Mouse (Mus musculus) ES-E14 (cell line): ENCODE data around the gene Exoc4. TPM values are rescaled to one million over a fixed set of nuclear protein-coding genes. Genes with fewer than 3 reads are reported as not detected.

ENCODE experiments used
- DNase-seq: peaks from one replicate; pipeline ENCODE4 v3.0.0-alpha.2; 2013; ENCODE audit warnings: low read depth, low spot score
- H3K27ac ChIP-seq: 2 replicates; pipeline ENCODE4 v1.5.1; 2012; ENCODE audit warnings: low read depth, mild to moderate bottlenecking, low read length, moderate library complexity, mixed read lengths; ENCODE audit not compliant: poor library complexity, insufficient read depth, severe bottlenecking
- H3K36me3 ChIP-seq: 2 replicates; pipeline ENCODE4 v1.6.1; 2012; ENCODE audit warnings: mild to moderate bottlenecking, low read length, moderate library complexity, mixed read lengths; ENCODE audit not compliant: control insufficient read depth, poor library complexity, insufficient read depth, severe bottlenecking
- H3K4me1 ChIP-seq, 2 experiments: fragments of 150-350 bp in 1 of 2; sonication (generic) in 1 of 2; 2 replicates each; pipeline ENCODE4 v1.6.1; 2012; ENCODE audit warnings: low read length in 2 of 2, mild to moderate bottlenecking in 1 of 2, mixed read lengths in 1 of 2; ENCODE audit not compliant: control insufficient read depth in 2 of 2, insufficient read depth in 2 of 2, poor library complexity in 1 of 2
- H3K4me3 ChIP-seq, 2 experiments: fragments of 150-350 bp in 1 of 2; sonication (generic) in 1 of 2; 2 replicates each; pipeline ENCODE4 v1.5.1; 2012; ENCODE audit warnings: low read length in 2 of 2, low read depth in 1 of 2, mild to moderate bottlenecking in 1 of 2, mixed read lengths in 1 of 2; ENCODE audit not compliant: insufficient read depth in 1 of 2, poor library complexity in 1 of 2, severe bottlenecking in 1 of 2
- H3K9ac ChIP-seq: 2 replicates; pipeline ENCODE4 v1.6.1; 2012; ENCODE audit warnings: low read depth, mild to moderate bottlenecking, low read length, mixed read lengths; ENCODE audit not compliant: poor library complexity, insufficient read depth, severe bottlenecking
- H3K9me3 ChIP-seq: fragments of 150-350 bp; sonication (generic); 2 replicates; pipeline ENCODE4 v1.6.1; 2012; ENCODE audit warnings: low read depth, mild to moderate bottlenecking, low read length; ENCODE audit not compliant: control insufficient read depth, insufficient read depth
- CHD2 ChIP-seq: IDR thresholded peaks from 2 replicates; pipeline ENCODE4 v1.6.1; 2014; ENCODE audit warnings: mild to moderate bottlenecking, low read depth, low read length, inconsistent platforms
- HCFC1 ChIP-seq: IDR thresholded peaks from 2 replicates; pipeline ENCODE4 v1.6.1; 2012; ENCODE audit warnings: low read length, inconsistent platforms, borderline replicate concordance; ENCODE audit not compliant: insufficient read depth
- MAFK ChIP-seq: IDR thresholded peaks from 2 replicates; pipeline ENCODE4 v1.6.1; 2014; ENCODE audit warnings: mild to moderate bottlenecking, low read depth, low read length, inconsistent platforms; ENCODE audit not compliant: insufficient read depth
- ZC3H11A ChIP-seq: IDR thresholded peaks from 2 replicates; pipeline ENCODE4 v1.6.1; 2012; ENCODE audit warnings: low read depth, mild to moderate bottlenecking, inconsistent platforms, low read length, borderline replicate concordance
- ZNF384 ChIP-seq: IDR thresholded peaks from 2 replicates; pipeline ENCODE4 v1.6.1; 2012; ENCODE audit warnings: low read depth, low read length, inconsistent platforms
- in situ Hi-C, 2 experiments: fragments of 600-800 bp; cut with MboI; formaldehyde crosslinking; loops; one replicate each; pipeline ENCODE4 v1.15.1; 2025; ENCODE audit warnings: low sequenced_read_pairs in 2 of 2, inconsistent platforms in 1 of 2; ENCODE audit not compliant: unreplicated experiment in 2 of 2
- total RNA-seq: library from RNA; depleted of rRNA; stranded (reverse); fragments of 300-350 nt; gene quantifications from 2 replicates; pipeline ENCODE4 v1.2.3, GENCODE M21; 2012

The Exoc4 gene
- total RNA-seq, 1 experiment: 99.3 TPM

DNA sequence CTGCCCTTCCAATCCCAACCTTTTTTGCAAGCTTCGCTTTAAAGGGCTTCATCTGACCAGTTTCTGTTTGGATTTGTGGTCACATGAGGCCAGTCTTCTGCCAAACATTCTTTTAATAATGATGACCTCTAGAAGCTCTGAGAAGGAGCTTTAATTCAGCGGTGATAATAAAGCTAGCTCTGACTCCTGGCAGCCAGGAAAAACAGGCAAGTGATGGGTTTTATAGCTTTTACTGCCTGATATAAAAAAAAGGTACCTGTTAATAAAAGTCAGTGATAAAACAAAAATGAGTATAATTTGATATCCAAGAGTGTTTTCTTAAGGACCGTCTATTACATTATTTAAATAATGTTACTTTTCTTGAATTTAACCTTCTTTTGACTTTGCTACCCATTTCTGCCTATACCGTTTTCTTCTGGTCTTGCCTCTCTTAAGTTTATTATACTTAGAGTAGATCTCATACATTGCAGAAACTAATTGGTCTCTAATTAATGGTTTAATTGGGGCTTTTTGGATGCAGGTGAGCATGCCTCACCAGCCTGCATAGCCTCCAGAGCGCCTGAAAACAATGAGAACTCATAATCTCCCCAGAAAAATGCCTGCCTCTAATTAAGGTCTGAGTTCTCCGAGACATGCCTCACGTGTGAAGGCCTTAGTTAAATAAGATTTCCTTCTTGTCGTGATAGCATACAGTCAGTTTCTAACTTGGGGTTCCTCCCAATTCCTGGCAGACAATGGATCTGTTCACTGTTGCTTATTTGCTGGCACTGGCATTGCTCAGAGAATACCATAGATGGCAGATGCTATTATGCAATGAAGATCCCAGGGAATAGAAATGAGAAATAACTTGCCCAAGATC lies 681.4 kb downstream of the Exoc4 start:
- no peak overlapping the region for H3K27ac ChIP-seq
- TF ChIP-seq CHD2 (no peak), MAFK (no peak), ZC3H11A (no peak), ZNF384 (no peak), HCFC1 (no peak)
- H3K36me3 ChIP-seq: no peaks in the 10 kb centered on the region
- no peaks in the 10 kb centered on the region for H3K4me1 ChIP-seq
- H3K9me3 ChIP-seq: no peaks in the 10 kb centered on the region
- H3K4me3 ChIP-seq: no peak overlapping the region
- in situ Hi-C loops: no loop called here
- DNase-seq: no peak
- H3K9ac ChIP-seq: no peak overlapping the region

DNA sequence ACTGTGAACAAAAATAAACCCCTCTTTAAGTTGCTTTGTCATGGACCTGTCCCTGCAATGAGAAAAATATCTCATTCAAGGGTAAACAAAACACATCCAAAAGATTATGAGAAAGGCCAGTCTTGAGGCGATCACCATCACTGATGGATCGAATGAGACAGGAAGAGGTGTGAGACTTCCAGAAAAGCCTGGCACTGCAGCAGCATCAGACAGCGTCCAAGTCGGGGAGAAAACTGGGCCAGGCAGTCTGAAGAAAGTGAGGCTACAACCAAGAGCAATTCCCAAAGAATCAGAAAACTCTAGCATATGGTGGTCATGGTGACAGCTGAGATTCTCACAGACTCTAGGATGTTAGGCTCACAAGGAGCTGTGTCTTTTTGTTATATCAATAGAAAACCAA lies 689.0 kb downstream of the Exoc4 start:
- TF ChIP-seq ZC3H11A (no peak), ZNF384 (no peak)
- DNase-seq: no peak
- Histone ChIP-seq H3K9me3 (no peaks in the 10 kb centered on the region), H3K9ac (no peak overlapping the region), H3K4me1 (no peaks in the 10 kb centered on the region), H3K36me3 (no peaks in the 10 kb centered on the region), H3K4me3 (no peak overlapping the region), H3K27ac (no peak overlapping the region)
- in situ Hi-C loops: no loop called here

- TF ChIP-seq ZC3H11A (no peak), CHD2 (no peak), HCFC1 (no peak), MAFK (no peak), ZNF384 (no peak)
- Histone ChIP-seq H3K27ac (no peak overlapping the region), H3K4me1 (no peaks in the 10 kb centered on the region), H3K36me3 (no peaks in the 10 kb centered on the region), H3K4me3 (no peak overlapping the region), H3K9me3 (no peaks in the 10 kb centered on the region), H3K9ac (no peak overlapping the region)
- DNase-seq: no peak
- in situ Hi-C loops: no loop called here
Measured at GRCm38 (mm10) chr6:33939169-33939568, 690.3 kb downstream of the Exoc4 start.

GRCm38 (mm10) chr6:33946911-33947489 lies 698.1 kb downstream of the Exoc4 start:
- no peak for TF ChIP-seq CHD2
- Histone ChIP-seq H3K27ac (no peak overlapping the region), H3K9me3 (no peaks in the 10 kb centered on the region), H3K9ac (no peak overlapping the region), H3K4me3 (no peak overlapping the region), H3K36me3 (no peaks in the 10 kb centered on the region), H3K4me1 (no peaks in the 10 kb centered on the region)
- in situ Hi-C loops: no loop called here
- no peak for DNase-seq

GRCm38 (mm10) chr6:33950113-33950512 lies 701.2 kb downstream of the Exoc4 start:
- no peak overlapping the region for H3K4me3 ChIP-seq
- peak; percentile 24 for DNase-seq
- no peaks in the 10 kb centered on the region for H3K9me3 ChIP-seq
- no peak for TF ChIP-seq CHD2
- no peak for TF ChIP-seq MAFK
- TF ChIP-seq HCFC1: no peak
- no peaks in the 10 kb centered on the region for H3K36me3 ChIP-seq
- in situ Hi-C loops: no loop called here
- no peaks in the 10 kb centered on the region for H3K4me1 ChIP-seq
- H3K9ac ChIP-seq: no peak overlapping the region
- no peak overlapping the region for H3K27ac ChIP-seq
